Comparison of ENCODE assay signal across 8 mouse cellular contexts in the genomic region with DNA sequence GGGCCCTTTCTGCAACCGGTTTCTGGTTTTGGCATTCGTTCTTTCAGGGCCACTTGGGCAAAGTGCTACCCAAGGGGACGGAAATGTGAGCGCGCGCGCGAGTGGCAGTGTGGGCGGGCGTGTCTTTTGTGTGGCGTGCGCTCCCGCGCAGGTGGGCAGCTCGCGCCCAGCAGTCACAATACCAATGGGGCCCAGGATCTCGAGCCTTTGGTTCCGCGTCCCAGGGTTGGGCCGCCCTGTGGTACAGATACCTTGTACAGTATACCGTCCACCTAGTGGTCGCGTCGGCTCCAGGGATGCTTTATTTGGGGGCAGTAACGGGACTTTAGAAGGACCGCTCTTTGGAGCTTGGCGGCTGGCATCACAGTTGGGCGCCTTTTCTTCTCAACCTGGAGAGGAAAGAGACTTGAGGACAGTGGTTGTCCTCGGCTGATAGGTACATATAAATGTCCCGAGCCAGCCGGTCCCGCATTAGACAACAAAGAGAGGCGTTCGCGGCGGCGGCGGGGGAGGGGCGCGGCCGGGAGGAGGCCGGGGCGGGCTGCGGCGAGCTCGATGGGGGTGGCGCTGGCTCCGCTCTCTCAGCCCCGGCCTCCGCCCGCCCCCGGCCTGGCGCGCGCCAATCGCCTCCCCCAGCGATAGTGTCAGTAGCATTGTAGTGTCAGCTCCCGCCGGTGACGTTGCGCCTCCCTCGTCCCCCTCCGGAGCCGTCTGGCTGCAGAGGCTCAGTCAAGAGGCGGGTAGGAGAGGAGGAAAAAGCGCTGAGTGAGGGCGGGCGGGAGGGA. TPM values are rescaled to one million over a fixed set of nuclear protein-coding genes. Genes with fewer than 3 reads are reported as not detected.
A peak's percentile ranks its signal among the peaks of the same experiment; 100 is the strongest.
DNase-seq lines count a peak whose midpoint lies in the region; ATAC-seq lines count a peak whose summit lies in the region.

No protein-coding gene starts in this region.

- peaks cover 11% of the 10 kb centered on the region for H3K36me3 ChIP-seq in embryonic facial prominence, embryonic 11.5 days (replicated peaks; ENCODE audit: control insufficient read depth, insufficient read depth, low read depth, low read length)
- peaks cover 21% of the 10 kb centered on the region for H3K36me3 ChIP-seq in limb, embryonic 12.5 days
- peaks cover 22% of the 10 kb centered on the region for H3K36me3 ChIP-seq in midbrain, embryonic 14.5 days (ENCODE audit: control insufficient read depth, insufficient read depth, low read length)

- H3K4me3 ChIP-seq in embryonic facial prominence, embryonic 11.5 days (ENCODE audit: low read depth, low read length) = peak overlapping the region; percentile 99
- peak overlapping the region; percentile 100 for H3K4me3 ChIP-seq in limb, embryonic 12.5 days (replicated peaks)
- peak overlapping the region; percentile 100 for H3K4me3 ChIP-seq in midbrain, embryonic 14.5 days (replicated peaks; ENCODE audit: low read depth, low read length)

- peak overlapping the region; percentile 100 for H3K27ac ChIP-seq in embryonic facial prominence, embryonic 11.5 days (replicated peaks; ENCODE audit: low read depth, low read length)
- H3K27ac ChIP-seq in limb, embryonic 12.5 days = peak overlapping the region; percentile 100
- H3K27ac ChIP-seq in midbrain, embryonic 14.5 days (replicated peaks; ENCODE audit: low read depth, low read length) = peak overlapping the region; percentile 100

- H3K4me2 ChIP-seq in embryonic facial prominence, embryonic 11.5 days (ENCODE audit: low read depth, low read length) = peak overlapping the region; percentile 71
- peak overlapping the region; percentile 72 for H3K4me2 ChIP-seq in limb, embryonic 12.5 days
- H3K4me2 ChIP-seq in midbrain, embryonic 14.5 days (ENCODE audit: low read length) = peak overlapping the region; percentile 73

- H3K4me1 ChIP-seq in embryonic facial prominence, embryonic 11.5 days (ENCODE audit: control insufficient read depth, insufficient read depth, low read length) = no peaks in the 10 kb centered on the region
- H3K4me1 ChIP-seq in limb, embryonic 12.5 days (replicated peaks) = peaks cover 28% of the 10 kb centered on the region
- H3K4me1 ChIP-seq in midbrain, embryonic 14.5 days (ENCODE audit: control insufficient read depth, insufficient read depth, low read length) = peaks cover 18% of the 10 kb centered on the region

- peak; percentile 95 for DNase-seq in 3134 (ENCODE audit: extremely low read depth, insufficient read length, low spot score)
- peak; percentile 95 for DNase-seq in adrenal gland, postnatal 14 days
- peak; percentile 97 for DNase-seq in embryonic facial prominence, embryonic 11.5 days (ENCODE audit: low spot score)
- peak; percentile 100 for DNase-seq in heart, adult 11 months
- peak; percentile 89 for DNase-seq in kidney, adult 18-20 months
- DNase-seq in midbrain, embryonic 14.5 days = peak; percentile 99
- peak; percentile 68 for DNase-seq in spleen, adult 12 weeks (ENCODE audit: low spot score)

- WGBS in embryonic facial prominence, embryonic 11.5 days = under 1% methylated on average over 54 of the region's 68 CpGs
- under 1% methylated on average over 59 of the region's 68 CpGs for WGBS in limb, embryonic 12.5 days
- under 1% methylated on average over 67 of the region's 68 CpGs for WGBS in midbrain, embryonic 14.5 days

- peak; percentile 83 for ATAC-seq in embryonic facial prominence, embryonic 11.5 days (replicated peaks; ENCODE audit: insufficient number of reproducible peaks, low FRiP score, low TSS enrichment, low read depth)
- peak; percentile 87 for ATAC-seq in limb, embryonic 12.5 days (ENCODE audit: insufficient number of reproducible peaks, insufficient read depth, low FRiP score, low TSS enrichment, low read depth)
- peak; percentile 85 for ATAC-seq in midbrain, embryonic 14.5 days (ENCODE audit: low FRiP score, low TSS enrichment)

- H3K9ac ChIP-seq in embryonic facial prominence, embryonic 11.5 days (replicated peaks; ENCODE audit: low read length) = peak overlapping the region; percentile 100
- H3K9ac ChIP-seq in limb, embryonic 12.5 days (replicated peaks) = peak overlapping the region; percentile 100
- peak overlapping the region; percentile 100 for H3K9ac ChIP-seq in midbrain, embryonic 14.5 days (replicated peaks; ENCODE audit: low read length)

- no peaks in the 10 kb centered on the region for H3K9me3 ChIP-seq in embryonic facial prominence, embryonic 11.5 days (replicated peaks; ENCODE audit: control insufficient read depth, low read length)
- no peaks in the 10 kb centered on the region for H3K9me3 ChIP-seq in limb, embryonic 12.5 days
- H3K9me3 ChIP-seq in midbrain, embryonic 14.5 days (ENCODE audit: control insufficient read depth, low read length) = no peaks in the 10 kb centered on the region

- no peaks in the 10 kb centered on the region for H3K27me3 ChIP-seq in embryonic facial prominence, embryonic 11.5 days (ENCODE audit: control insufficient read depth, insufficient read depth, low read length)
- no peaks in the 10 kb centered on the region for H3K27me3 ChIP-seq in limb, embryonic 12.5 days
- H3K27me3 ChIP-seq in midbrain, embryonic 14.5 days (ENCODE audit: control insufficient read depth, insufficient read depth, low read length) = no peaks in the 10 kb centered on the region

RNA-seq across cellular contexts. Expression of a gene that starts 0.5 kb away (rescaled TPM):
- total RNA-seq in adrenal gland, postnatal 14 days (2021) = 3.9 and 5.7 TPM in 2 replicates
- 39.7 and 41.6 TPM in 2 replicates for polyA plus RNA-seq in embryonic facial prominence, embryonic 11.5 days (2014; fragmentation: Nextera tagmentation; extraction: Ambion mirVana)
- 48.1 and 48.4 TPM in 2 replicates for polyA plus RNA-seq in limb, embryonic 12.5 days (2016; fragmentation: Nextera tagmentation; extraction: Ambion mirVana)
- 50.8 and 51.8 TPM in 2 replicates for polyA plus RNA-seq in midbrain, embryonic 14.5 days (2014; fragmentation: Nextera tagmentation; extraction: Ambion mirVana)

Comparison
In these comparisons a context has a peak if more than half of its experiments do, and no peak if none do; other contexts are left out.
1. Peak in every context shown above with its lines: DNase-seq, ATAC-seq, H3K4me3 ChIP-seq and H3K27ac ChIP-seq.